Mouse (Mus musculus): Measurements from ENCODE around the gene Fgg. TPM values are rescaled to one million over a fixed set of nuclear protein-coding genes. Genes with fewer than 3 reads are reported as not detected.

Fgg gene
- polyA plus RNA-seq, 2 experiments: 0.77 TPM; not detected in 1

DNA sequence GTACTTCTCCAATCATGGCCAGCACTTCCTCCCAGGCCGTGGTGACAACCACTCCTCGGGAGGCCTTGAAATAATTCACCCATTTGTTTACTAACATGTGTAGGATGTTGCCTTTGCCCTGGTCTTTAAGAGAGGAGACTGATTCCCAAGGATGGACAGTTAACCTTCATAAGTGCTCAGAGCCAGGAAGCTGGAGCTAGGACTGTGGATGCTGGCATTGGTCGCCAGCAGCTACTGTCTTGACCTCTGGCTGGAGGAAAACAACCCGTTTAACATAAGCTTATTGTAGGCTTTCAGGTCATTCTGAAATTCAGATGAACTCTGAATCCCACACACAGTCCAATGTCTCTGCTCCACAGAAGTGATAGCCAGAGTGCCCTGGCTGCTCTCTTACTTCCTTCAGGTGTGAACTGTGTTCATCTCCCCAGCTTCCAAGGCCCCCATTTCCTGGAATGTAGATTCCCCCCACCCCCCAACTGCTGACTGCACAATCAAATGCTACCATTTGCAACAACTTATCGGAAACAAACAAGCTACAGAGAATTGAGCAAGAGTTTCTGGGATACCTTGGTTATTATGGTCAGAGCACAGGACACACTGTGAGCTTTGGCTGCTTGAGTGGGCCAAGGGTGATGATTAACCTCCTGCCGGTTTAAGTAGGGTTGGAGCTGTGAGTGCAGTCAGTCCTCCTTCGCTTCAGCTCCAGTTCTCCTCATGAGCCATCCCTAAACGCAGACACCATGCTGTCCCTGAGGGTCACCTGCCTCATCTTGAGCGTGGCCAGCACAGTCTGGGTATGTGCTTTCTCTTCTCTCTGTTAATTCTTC, 18.2 kb downstream of the Fgg start, which contains the start of gene Fga:
Gene Fga (plus strand): TSS at position 602 of the 827 bp plus-strand sequence.
- H3K9ac ChIP-seq (ENCODE audit: low read depth, low read length, severe bottlenecking): no peak within 1 kb of the TSS
- no peak for DNase-seq (ENCODE audit: low spot score)
- ATAC-seq (ENCODE audit: low FRiP score, low read depth): no peak
- no peaks in the 10 kb centered on the region for H3K36me3 ChIP-seq (ENCODE audit: control insufficient read depth, insufficient read depth, low read length)
- WGBS: 77% methylated on average over 9 of the region's 9 CpGs
- H3K27ac ChIP-seq (replicated peaks; ENCODE audit: low read depth, low read length): no peak within 1 kb of the TSS
- no peaks in the 10 kb centered on the region for H3K4me1 ChIP-seq (ENCODE audit: control insufficient read depth, insufficient read depth, low read length)
- H3K4me3 ChIP-seq (replicated peaks; ENCODE audit: low read length): no peak within 1 kb of the TSS
- H3K4me2 ChIP-seq (replicated peaks; ENCODE audit: low read depth, low read length, severe bottlenecking): no peak within 1 kb of the TSS
- no peaks in the 10 kb centered on the region for H3K27me3 ChIP-seq (ENCODE audit: control insufficient read depth, insufficient read depth, low read length)
- TF ChIP-seq POLR2A (IDR thresholded peaks at IDR 0.05; ENCODE audit: borderline replicate concordance, extremely low read depth, insufficient read depth, insufficient read length): no peak
- no peaks in the 10 kb centered on the region for H3K9me3 ChIP-seq (ENCODE audit: control insufficient read depth, low read length)

- Histone ChIP-seq H3K27ac (replicated peaks; ENCODE audit: low read depth, low read length) (no peak overlapping the region), H3K9ac (ENCODE audit: low read depth, low read length, severe bottlenecking) (no peak overlapping the region), H3K27me3 (ENCODE audit: control insufficient read depth, insufficient read depth, low read length) (no peaks in the 10 kb centered on the region), H3K9me3 (ENCODE audit: control insufficient read depth, low read length) (no peaks in the 10 kb centered on the region), H3K4me2 (replicated peaks; ENCODE audit: low read depth, low read length, severe bottlenecking) (no peak overlapping the region), H3K4me1 (ENCODE audit: control insufficient read depth, insufficient read depth, low read length) (no peaks in the 10 kb centered on the region), H3K36me3 (ENCODE audit: control insufficient read depth, insufficient read depth, low read length) (no peaks in the 10 kb centered on the region), H3K4me3 (replicated peaks; ENCODE audit: low read length) (no peak overlapping the region)
- WGBS: 90% methylated on average over 9 of the region's 9 CpGs
- ATAC-seq (ENCODE audit: low FRiP score, low read depth) (no peak), DNase-seq (ENCODE audit: low spot score) (no peak)
- no peak for TF ChIP-seq POLR2A (IDR thresholded peaks at IDR 0.05; ENCODE audit: borderline replicate concordance, extremely low read depth, insufficient read depth, insufficient read length)
Measured at GRCm38 (mm10) chr3:83027546-83028251, 20.2 kb downstream of the Fgg start.

DNA sequence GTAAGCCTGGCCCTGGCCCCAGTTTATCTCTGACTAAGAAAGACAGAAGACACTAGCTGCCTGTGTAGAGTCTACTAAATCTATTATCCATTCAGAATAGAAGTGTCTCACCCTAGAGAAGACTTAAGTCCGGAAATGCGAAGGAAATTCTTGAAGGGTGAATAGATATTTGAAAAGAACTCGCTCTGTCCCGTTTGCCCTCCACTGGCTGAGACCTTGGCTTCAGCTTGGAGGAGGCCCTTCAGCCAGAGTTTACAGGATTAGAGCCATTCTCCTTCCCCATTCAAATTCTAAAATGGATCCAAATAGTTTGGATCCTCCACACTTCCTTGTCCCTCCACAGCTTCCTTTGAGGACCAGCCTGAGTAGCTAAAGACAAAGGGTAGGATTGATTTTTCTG, 22.8 kb downstream of the Fgg start:
- H3K36me3 ChIP-seq (ENCODE audit: control insufficient read depth, insufficient read depth, low read length): no peaks in the 10 kb centered on the region
- H3K4me3 ChIP-seq (replicated peaks; ENCODE audit: low read length): no peak overlapping the region
- H3K27me3 ChIP-seq (ENCODE audit: control insufficient read depth, insufficient read depth, low read length): no peaks in the 10 kb centered on the region
- no peaks in the 10 kb centered on the region for H3K4me1 ChIP-seq (ENCODE audit: control insufficient read depth, insufficient read depth, low read length)
- DNase-seq (ENCODE audit: low spot score) (no peak), ATAC-seq (ENCODE audit: low FRiP score, low read depth) (no peak)
- no peak overlapping the region for H3K27ac ChIP-seq (replicated peaks; ENCODE audit: low read depth, low read length)
- no peak overlapping the region for H3K4me2 ChIP-seq (replicated peaks; ENCODE audit: low read depth, low read length, severe bottlenecking)
- TF ChIP-seq POLR2A (IDR thresholded peaks at IDR 0.05; ENCODE audit: borderline replicate concordance, extremely low read depth, insufficient read depth, insufficient read length): no peak
- 86% methylated on average over 4 of the region's 4 CpGs for WGBS
- H3K9me3 ChIP-seq (ENCODE audit: control insufficient read depth, low read length): no peaks in the 10 kb centered on the region
- no peak overlapping the region for H3K9ac ChIP-seq (ENCODE audit: low read depth, low read length, severe bottlenecking)

- H3K4me1 ChIP-seq (ENCODE audit: control insufficient read depth, insufficient read depth, low read length): no peaks in the 10 kb centered on the region
- H3K9ac ChIP-seq (ENCODE audit: low read depth, low read length, severe bottlenecking): no peak overlapping the region
- ATAC-seq (ENCODE audit: low FRiP score, low read depth) (no peak), DNase-seq (ENCODE audit: low spot score) (no peak)
- peak overlapping the region; percentile 19; the same call in 1 of the 2 replicates for H3K4me2 ChIP-seq (replicated peaks; ENCODE audit: low read depth, low read length, severe bottlenecking)
- H3K27ac ChIP-seq (replicated peaks; ENCODE audit: low read depth, low read length): no peak overlapping the region
- H3K4me3 ChIP-seq (replicated peaks; ENCODE audit: low read length): no peak overlapping the region
- no peak for TF ChIP-seq POLR2A (IDR thresholded peaks at IDR 0.05; ENCODE audit: borderline replicate concordance, extremely low read depth, insufficient read depth, insufficient read length)
- no peaks in the 10 kb centered on the region for H3K9me3 ChIP-seq (ENCODE audit: control insufficient read depth, low read length)
- H3K27me3 ChIP-seq (ENCODE audit: control insufficient read depth, insufficient read depth, low read length): no peaks in the 10 kb centered on the region
- no peaks in the 10 kb centered on the region for H3K36me3 ChIP-seq (ENCODE audit: control insufficient read depth, insufficient read depth, low read length)
- WGBS: 41% methylated on average over 13 of the region's 13 CpGs
Measured at GRCm38 (mm10) chr3:83032746-83033308, 25.3 kb downstream of the Fgg start.

DNA sequence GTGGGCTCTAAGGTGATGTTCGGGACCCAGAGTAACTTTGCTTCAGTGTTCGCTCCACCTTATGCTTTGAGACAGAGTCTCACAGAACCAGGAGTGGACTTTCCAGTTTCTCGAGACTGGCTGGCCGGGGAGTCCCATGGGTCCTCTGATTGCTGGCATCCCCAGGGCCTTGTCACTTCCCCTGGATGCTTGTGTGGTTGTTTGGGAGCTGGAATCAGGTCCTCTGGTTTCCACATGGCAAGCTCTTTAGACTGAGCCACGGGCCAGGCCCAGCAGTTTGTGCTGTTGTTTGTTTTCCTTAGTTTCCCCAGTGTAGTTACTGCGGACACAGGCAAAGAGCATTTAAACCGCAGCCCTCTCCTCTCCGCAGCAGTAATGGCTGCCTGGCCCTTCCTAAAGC, 26.3 kb downstream of the Fgg start:
- WGBS: 76% methylated on average over 8 of the region's 8 CpGs
- Histone ChIP-seq H3K4me2 (replicated peaks; ENCODE audit: low read depth, low read length, severe bottlenecking) (no peak overlapping the region), H3K36me3 (ENCODE audit: control insufficient read depth, insufficient read depth, low read length) (no peaks in the 10 kb centered on the region), H3K27me3 (ENCODE audit: control insufficient read depth, insufficient read depth, low read length) (no peaks in the 10 kb centered on the region), H3K27ac (replicated peaks; ENCODE audit: low read depth, low read length) (no peak overlapping the region), H3K4me3 (replicated peaks; ENCODE audit: low read length) (no peak overlapping the region), H3K4me1 (ENCODE audit: control insufficient read depth, insufficient read depth, low read length) (no peaks in the 10 kb centered on the region), H3K9ac (ENCODE audit: low read depth, low read length, severe bottlenecking) (no peak overlapping the region), H3K9me3 (ENCODE audit: control insufficient read depth, low read length) (no peaks in the 10 kb centered on the region)
- DNase-seq (ENCODE audit: low spot score) (no peak), ATAC-seq (ENCODE audit: low FRiP score, low read depth) (no peak)
- no peak for TF ChIP-seq POLR2A (IDR thresholded peaks at IDR 0.05; ENCODE audit: borderline replicate concordance, extremely low read depth, insufficient read depth, insufficient read length)
